Mouse (Mus musculus): ENCODE measurements around the gene Tm4sf19. TPM values are rescaled to one million over a fixed set of nuclear protein-coding genes. Genes with fewer than 3 reads are reported as not detected.

The Tm4sf19 gene
- polyA plus RNA-seq (2016; fragmentation: Nextera tagmentation; extraction: Ambion mirVana) = not detected in 2 replicates

GRCm38 (mm10) chr16:32400267-32400666, at the start of gene Tm4sf19:
Tm4sf19 (plus strand) TSS chr16:32400506.
- WGBS = 91% methylated on average over 7 of the region's 7 CpGs
- H3K36me3 ChIP-seq = no peaks in the 10 kb centered on the region
- no peaks in the 10 kb centered on the region for H3K9me3 ChIP-seq
- no peak within 1 kb of the TSS for H3K27ac ChIP-seq (replicated peaks)
- ATAC-seq (ENCODE audit: low FRiP score, low read depth) = no peak
- no peaks in the 10 kb centered on the region for H3K27me3 ChIP-seq
- no peak within 1 kb of the TSS for H3K4me3 ChIP-seq
- H3K4me1 ChIP-seq = no peaks in the 10 kb centered on the region
- no peak within 1 kb of the TSS for H3K9ac ChIP-seq (replicated peaks)
- H3K4me2 ChIP-seq (replicated peaks) = no peak within 1 kb of the TSS

DNA sequence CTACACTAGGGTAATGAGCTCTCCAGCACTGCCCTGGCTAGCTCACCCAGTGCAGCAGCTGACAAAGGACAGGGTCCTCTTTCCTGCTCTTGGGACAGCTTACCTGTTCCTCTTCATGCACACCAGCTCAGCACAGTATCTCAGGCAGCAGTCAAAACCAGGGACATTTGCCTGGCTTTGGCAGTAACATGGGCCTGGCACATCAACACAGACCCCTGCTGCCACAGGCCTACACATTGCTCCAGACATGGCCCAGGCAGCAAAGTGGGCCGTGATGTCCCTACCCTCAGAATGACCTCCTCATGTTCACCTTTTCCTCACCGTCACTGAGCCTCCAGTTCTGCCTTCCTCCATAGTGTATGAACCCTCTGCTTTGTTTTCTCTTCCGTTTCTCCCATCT, 49.5 kb upstream of the Tm4sf19 start:
- peaks cover 26% of the 10 kb centered on the region for H3K36me3 ChIP-seq
- no peak overlapping the region for H3K27ac ChIP-seq (replicated peaks)
- no peaks in the 10 kb centered on the region for H3K4me1 ChIP-seq
- WGBS = 87% methylated on average over 3 of the region's 3 CpGs
- H3K27me3 ChIP-seq = no peaks in the 10 kb centered on the region
- H3K4me3 ChIP-seq = no peak overlapping the region
- ATAC-seq (ENCODE audit: low FRiP score, low read depth) = no peak
- no peaks in the 10 kb centered on the region for H3K9me3 ChIP-seq
- H3K4me2 ChIP-seq (replicated peaks) = no peak overlapping the region
- no peak overlapping the region for H3K9ac ChIP-seq (replicated peaks)

DNA sequence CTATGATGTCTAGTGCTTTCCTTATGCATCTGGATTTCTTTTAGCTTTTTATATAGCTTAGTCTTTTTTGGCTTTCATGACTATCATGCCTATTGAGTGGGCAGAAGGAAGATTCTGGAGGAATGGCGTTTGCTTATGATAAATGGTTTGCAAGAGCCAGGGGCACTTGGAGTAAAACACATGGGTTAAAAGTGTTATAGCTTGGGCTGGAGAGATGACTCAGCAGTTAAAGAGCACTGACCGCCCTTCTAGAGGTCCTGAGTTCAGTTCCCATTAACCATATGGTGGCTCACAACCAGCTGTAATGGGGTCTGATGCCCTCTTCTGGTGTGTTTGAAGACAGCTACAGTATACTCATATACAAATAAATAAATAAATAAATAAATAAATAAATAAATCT, 36.8 kb upstream of the Tm4sf19 start:
- 94% methylated on average over 2 of the region's 2 CpGs for WGBS

DNA sequence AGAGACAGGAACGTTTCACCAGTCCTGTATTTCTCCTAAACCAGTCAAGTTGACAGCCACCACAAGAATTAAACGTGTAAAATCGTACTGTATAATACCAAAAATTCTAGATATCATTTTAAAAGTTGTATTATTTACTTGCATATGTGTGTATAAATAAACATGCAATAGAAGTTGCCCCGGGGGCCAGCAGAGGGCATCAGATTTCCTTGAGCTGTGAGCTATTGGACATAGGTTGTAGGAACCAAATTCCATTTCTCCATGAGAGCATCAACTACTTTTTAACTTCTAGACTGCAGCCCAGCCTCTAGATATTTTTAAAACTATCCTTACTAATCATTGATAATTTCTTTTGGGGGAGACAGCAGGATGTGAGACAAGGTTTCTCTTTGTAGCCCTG, 29.0 kb upstream of the Tm4sf19 start:
- ATAC-seq (ENCODE audit: low FRiP score, low read depth) = no peak
- Histone ChIP-seq H3K9ac (replicated peaks) (no peak overlapping the region), H3K27me3 (no peaks in the 10 kb centered on the region), H3K4me3 (no peak overlapping the region), H3K9me3 (no peaks in the 10 kb centered on the region), H3K4me2 (replicated peaks) (no peak overlapping the region), H3K27ac (replicated peaks) (no peak overlapping the region), H3K4me1 (no peaks in the 10 kb centered on the region), H3K36me3 (peaks cover 74% of the 10 kb centered on the region)
- 94% methylated on average over 4 of the region's 4 CpGs for WGBS

More for the DNA sequence above, 36.8 kb upstream of the Tm4sf19 start:
- peaks cover 40% of the 10 kb centered on the region for H3K36me3 ChIP-seq
- no peaks in the 10 kb centered on the region for H3K27me3 ChIP-seq
- H3K4me1 ChIP-seq = no peaks in the 10 kb centered on the region
- H3K27ac ChIP-seq (replicated peaks) = no peak overlapping the region
- no peak overlapping the region for H3K4me3 ChIP-seq
- no peaks in the 10 kb centered on the region for H3K9me3 ChIP-seq
- no peak overlapping the region for H3K4me2 ChIP-seq (replicated peaks)
- ATAC-seq (ENCODE audit: low FRiP score, low read depth) = no peak
- H3K9ac ChIP-seq (replicated peaks) = no peak overlapping the region

DNA sequence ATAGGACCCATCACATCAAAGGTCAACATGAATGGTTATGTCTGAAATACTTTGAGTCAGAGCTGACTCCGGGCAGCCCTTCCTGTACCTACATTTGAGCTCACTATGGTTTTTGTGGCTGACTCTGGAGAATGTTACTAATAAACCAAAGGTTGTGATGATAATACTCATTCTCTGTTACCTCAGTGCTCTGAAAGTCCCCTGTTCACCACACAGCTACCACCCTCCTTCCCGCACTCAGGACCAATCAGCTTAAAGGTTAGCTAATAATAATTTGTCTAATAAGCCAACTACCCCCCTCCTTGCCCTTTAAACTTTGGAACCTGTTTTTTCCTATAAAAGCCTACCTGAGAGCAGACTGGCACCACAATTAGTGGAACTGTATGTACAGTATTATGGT, 20.7 kb upstream of the Tm4sf19 start:
- 97% methylated on average over 2 of the region's 2 CpGs for WGBS
- Histone ChIP-seq H3K4me3 (no peak overlapping the region), H3K4me1 (no peaks in the 10 kb centered on the region), H3K4me2 (replicated peaks) (no peak overlapping the region), H3K27me3 (no peaks in the 10 kb centered on the region), H3K27ac (replicated peaks) (no peak overlapping the region), H3K36me3 (peaks cover 88% of the 10 kb centered on the region), H3K9ac (replicated peaks) (no peak overlapping the region), H3K9me3 (no peaks in the 10 kb centered on the region)
- ATAC-seq (ENCODE audit: low FRiP score, low read depth) = no peak

DNA sequence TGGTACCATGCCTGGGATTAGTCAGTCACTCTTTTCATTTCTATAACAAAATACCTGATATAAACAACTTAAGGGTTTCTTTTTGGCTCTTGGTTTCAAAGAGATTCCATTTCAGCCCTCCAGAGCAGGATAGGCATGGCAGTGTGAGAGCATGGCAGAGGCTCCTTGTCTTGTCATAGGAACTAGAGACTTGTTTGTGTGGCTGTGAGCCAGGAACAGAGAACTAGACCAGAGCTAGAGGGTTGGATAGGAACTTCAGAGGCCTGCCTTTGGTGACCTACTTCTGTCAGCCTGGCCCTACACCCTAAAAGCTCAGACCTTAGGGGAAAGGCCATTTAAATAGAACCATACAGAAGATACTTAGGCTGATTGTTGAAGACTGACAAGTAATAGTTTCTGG, 17.4 kb upstream of the Tm4sf19 start:
- no peak for ATAC-seq (ENCODE audit: low FRiP score, low read depth)
- Histone ChIP-seq H3K27ac (replicated peaks) (no peak overlapping the region), H3K9ac (replicated peaks) (no peak overlapping the region), H3K4me1 (no peaks in the 10 kb centered on the region), H3K27me3 (no peaks in the 10 kb centered on the region), H3K4me3 (no peak overlapping the region), H3K36me3 (peaks cover 87% of the 10 kb centered on the region), H3K4me2 (replicated peaks) (no peak overlapping the region), H3K9me3 (no peaks in the 10 kb centered on the region)

GRCm38 (mm10) chr16:32384885-32385284, 15.4 kb upstream of the Tm4sf19 start:
- no peak for ATAC-seq (ENCODE audit: low FRiP score, low read depth)
- Histone ChIP-seq H3K9ac (replicated peaks) (no peak overlapping the region), H3K36me3 (peaks cover 73% of the 10 kb centered on the region), H3K9me3 (no peaks in the 10 kb centered on the region), H3K27me3 (no peaks in the 10 kb centered on the region), H3K4me3 (no peak overlapping the region), H3K4me1 (no peaks in the 10 kb centered on the region), H3K27ac (replicated peaks) (no peak overlapping the region), H3K4me2 (replicated peaks) (no peak overlapping the region)
- WGBS = 88% methylated on average over 2 of the region's 2 CpGs

- Histone ChIP-seq H3K9ac (replicated peaks) (no peak overlapping the region), H3K4me3 (no peak overlapping the region), H3K27ac (replicated peaks) (no peak overlapping the region), H3K4me1 (no peaks in the 10 kb centered on the region), H3K36me3 (peaks cover 70% of the 10 kb centered on the region), H3K4me2 (replicated peaks) (no peak overlapping the region), H3K9me3 (no peaks in the 10 kb centered on the region), H3K27me3 (no peaks in the 10 kb centered on the region)
- ATAC-seq (ENCODE audit: low FRiP score, low read depth) = no peak
- 93% methylated on average over 3 of the region's 3 CpGs for WGBS
Observed at GRCm38 (mm10) chr16:32386826-32387225, 13.5 kb upstream of the Tm4sf19 start.

GRCm38 (mm10) chr16:32389049-32389448, 11.3 kb upstream of the Tm4sf19 start:
- H3K27me3 ChIP-seq = no peaks in the 10 kb centered on the region
- no peak overlapping the region for H3K4me2 ChIP-seq (replicated peaks)
- no peak overlapping the region for H3K9ac ChIP-seq (replicated peaks)
- H3K4me3 ChIP-seq = no peak overlapping the region
- no peak for ATAC-seq (ENCODE audit: low FRiP score, low read depth)
- peaks cover 60% of the 10 kb centered on the region for H3K36me3 ChIP-seq
- no peaks in the 10 kb centered on the region for H3K4me1 ChIP-seq
- no peaks in the 10 kb centered on the region for H3K9me3 ChIP-seq
- no peak overlapping the region for H3K27ac ChIP-seq (replicated peaks)

DNA sequence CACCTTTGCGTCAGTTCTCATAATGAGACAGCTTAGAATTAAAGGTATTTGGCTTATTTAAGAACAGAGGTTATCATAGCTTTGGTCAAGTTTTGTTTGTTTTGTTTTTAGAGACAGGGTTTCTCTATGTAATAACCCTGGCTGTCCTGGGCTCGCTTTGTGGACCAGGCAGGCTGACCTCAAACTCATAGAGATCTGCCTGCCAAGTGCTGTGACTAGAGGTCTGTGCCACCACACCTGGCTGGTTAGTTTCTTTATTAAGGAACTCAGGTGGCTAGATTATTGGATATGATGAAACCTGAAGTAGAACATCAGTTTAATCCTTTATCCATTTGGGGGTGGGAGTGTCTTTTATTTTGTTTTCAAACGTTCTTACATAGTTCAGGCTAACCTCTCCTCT, 10.5 kb upstream of the Tm4sf19 start:
- Histone ChIP-seq H3K4me2 (replicated peaks) (no peak overlapping the region), H3K27me3 (no peaks in the 10 kb centered on the region), H3K4me1 (no peaks in the 10 kb centered on the region), H3K4me3 (no peak overlapping the region), H3K27ac (replicated peaks) (no peak overlapping the region), H3K36me3 (peaks cover 55% of the 10 kb centered on the region), H3K9me3 (no peaks in the 10 kb centered on the region), H3K9ac (replicated peaks) (no peak overlapping the region)
- 85% methylated on average over 3 of the region's 3 CpGs for WGBS
- ATAC-seq (ENCODE audit: low FRiP score, low read depth) = no peak

DNA sequence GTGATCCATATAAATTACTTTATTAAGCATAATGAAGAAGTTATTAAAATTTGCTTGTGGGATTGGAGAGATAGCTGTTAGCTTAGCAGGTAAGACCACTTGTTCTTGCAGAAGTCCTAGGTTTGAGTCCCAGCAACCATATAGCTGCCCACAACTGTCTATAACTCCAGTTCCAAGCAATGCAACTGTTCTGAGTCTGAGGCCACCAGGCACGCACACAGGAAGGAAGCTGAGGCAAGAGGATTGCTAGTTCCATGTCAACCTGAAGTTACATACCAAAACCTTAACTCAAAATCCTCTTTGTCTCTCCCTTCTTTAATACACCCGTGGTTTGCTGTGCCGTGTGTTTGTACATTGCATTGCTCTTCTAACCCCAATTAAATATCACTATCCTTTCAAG, 9.4 kb upstream of the Tm4sf19 start:
- Histone ChIP-seq H3K27ac (replicated peaks) (no peak overlapping the region), H3K4me3 (no peak overlapping the region), H3K4me2 (replicated peaks) (no peak overlapping the region), H3K9me3 (no peaks in the 10 kb centered on the region), H3K27me3 (no peaks in the 10 kb centered on the region), H3K36me3 (peaks cover 44% of the 10 kb centered on the region), H3K4me1 (no peaks in the 10 kb centered on the region), H3K9ac (replicated peaks) (no peak overlapping the region)
- 94% methylated on average over 3 of the region's 3 CpGs for WGBS
- ATAC-seq (ENCODE audit: low FRiP score, low read depth) = no peak

DNA sequence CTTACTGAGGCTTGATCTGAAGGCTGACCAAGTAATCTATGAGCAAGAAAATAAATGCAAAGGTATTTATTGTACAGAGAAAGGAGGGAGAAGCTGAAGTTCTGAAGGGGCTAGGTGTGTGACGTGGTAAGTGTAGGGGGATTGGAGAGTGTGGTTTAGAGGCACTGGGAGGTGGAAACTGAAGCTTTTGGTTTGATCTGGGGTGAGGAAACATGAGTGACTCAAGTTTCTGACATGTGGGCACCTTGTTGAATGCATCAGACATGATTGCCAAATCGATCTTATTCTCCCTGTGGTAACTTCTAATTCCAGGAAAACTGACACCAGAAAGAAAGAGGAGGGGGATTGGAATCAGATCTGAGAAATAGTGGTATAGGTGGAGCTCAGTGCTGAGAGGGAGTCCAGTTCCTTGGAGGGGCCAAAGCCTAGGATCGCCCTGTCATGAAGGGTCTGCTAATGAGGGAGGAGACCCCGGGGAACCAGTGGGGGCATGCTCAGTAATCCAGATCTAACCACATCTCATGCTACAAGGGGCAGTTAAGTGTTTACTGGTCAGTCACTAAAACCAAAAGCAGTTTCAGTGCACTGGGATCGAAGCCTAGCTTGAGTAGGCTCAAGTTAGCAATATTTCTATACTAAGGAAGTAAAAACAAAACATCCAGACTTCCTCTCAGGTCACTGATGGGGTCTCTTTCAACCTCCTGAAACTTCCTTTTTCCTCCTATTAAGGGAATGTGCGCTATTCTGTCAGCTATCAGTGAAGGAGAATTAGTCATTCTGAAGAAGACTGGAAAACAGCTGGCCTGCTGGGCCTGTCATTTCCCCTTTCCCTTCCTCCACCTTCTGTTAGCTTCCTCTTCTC, 4.4 kb upstream of the Tm4sf19 start:
- WGBS = 80% methylated on average over 6 of the region's 6 CpGs
- H3K9me3 ChIP-seq = no peaks in the 10 kb centered on the region
- H3K36me3 ChIP-seq = peaks cover 19% of the 10 kb centered on the region
- no peak overlapping the region for H3K9ac ChIP-seq (replicated peaks)
- H3K27me3 ChIP-seq = no peaks in the 10 kb centered on the region
- ATAC-seq (ENCODE audit: low FRiP score, low read depth) = no peak
- no peak overlapping the region for H3K4me2 ChIP-seq (replicated peaks)
- H3K27ac ChIP-seq (replicated peaks) = no peak overlapping the region
- no peaks in the 10 kb centered on the region for H3K4me1 ChIP-seq
- no peak overlapping the region for H3K4me3 ChIP-seq

GRCm38 (mm10) chr16:32396541-32396835, 3.8 kb upstream of the Tm4sf19 start:
- no peaks in the 10 kb centered on the region for H3K27me3 ChIP-seq
- H3K9ac ChIP-seq (replicated peaks) = no peak overlapping the region
- 61% methylated on average over 3 of the region's 3 CpGs for WGBS
- peaks cover 13% of the 10 kb centered on the region for H3K36me3 ChIP-seq
- H3K4me2 ChIP-seq (replicated peaks) = no peak overlapping the region
- H3K4me1 ChIP-seq = no peaks in the 10 kb centered on the region
- H3K4me3 ChIP-seq = no peak overlapping the region
- ATAC-seq (ENCODE audit: low FRiP score, low read depth) = no peak
- no peaks in the 10 kb centered on the region for H3K9me3 ChIP-seq
- no peak overlapping the region for H3K27ac ChIP-seq (replicated peaks)
